ENCODE assay signal across 7 mouse cellular contexts in genomic region chr2:164856309-164857100, GRCm38 (mm10). TPM values are rescaled to one million over a fixed set of nuclear protein-coding genes. Genes with fewer than 3 reads are reported as not detected.
DNase-seq lines count a peak whose midpoint lies in the region; ATAC-seq and TF ChIP-seq lines count a peak whose summit lies in the region.

No protein-coding gene starts in this region.

- peaks cover 19% of the 10 kb centered on the region for H3K4me1 ChIP-seq in lung, embryonic 14.5 days (ENCODE audit: insufficient read depth)
- H3K4me1 ChIP-seq in cortical plate, adult 2 months (ENCODE audit: control insufficient read depth, insufficient read depth, low read length) = no peaks in the 10 kb centered on the region; the same call in 1 of the 2 replicates
- H3K4me1 ChIP-seq in hindbrain, embryonic 10.5 days (replicated peaks) = peaks cover 53% of the 10 kb centered on the region

- no peak overlapping the region for H3K27ac ChIP-seq in lung, embryonic 14.5 days (ENCODE audit: low read depth)
- no peak overlapping the region for H3K27ac ChIP-seq in cortical plate, adult 2 months (ENCODE audit: insufficient read depth, low read length)
- peak overlapping the region; percentile 85 for H3K27ac ChIP-seq in hindbrain, embryonic 10.5 days

- H3K4me2 ChIP-seq in lung, embryonic 14.5 days = peak overlapping the region; percentile 98

- H3K27me3 ChIP-seq in lung, embryonic 14.5 days (ENCODE audit: insufficient read depth, low read length) = peaks cover 6% of the 10 kb centered on the region; the same call in 1 of the 2 replicates
- peaks cover 59% of the 10 kb centered on the region for H3K27me3 ChIP-seq in hindbrain, embryonic 10.5 days (ENCODE audit: insufficient read depth, poor library complexity, severe bottlenecking)

- peaks cover 21% of the 10 kb centered on the region for H3K36me3 ChIP-seq in lung, embryonic 14.5 days (ENCODE audit: insufficient read depth)
- peaks cover 14% of the 10 kb centered on the region for H3K36me3 ChIP-seq in hindbrain, embryonic 10.5 days

- TF ChIP-seq CTCF in lung, embryonic 14.5 days (IDR thresholded peaks at IDR 0.05; ENCODE audit: low read depth) = peak; percentile 32
- no peak for TF ChIP-seq CTCF in cortical plate, adult 2 months (IDR thresholded peaks at IDR 0.05; ENCODE audit: extremely low read depth, insufficient read depth, low read length)

- no peak for TF ChIP-seq POLR2A in cortical plate, adult 2 months (IDR thresholded peaks at IDR 0.05; ENCODE audit: extremely low read depth, insufficient read depth, low read length)

- H3K9me3 ChIP-seq in lung, embryonic 14.5 days (ENCODE audit: low read depth, low read length) = no peaks in the 10 kb centered on the region
- H3K9me3 ChIP-seq in hindbrain, embryonic 10.5 days = no peaks in the 10 kb centered on the region

- H3K4me3 ChIP-seq in lung, embryonic 14.5 days (ENCODE audit: low read depth, low read length) = peak overlapping the region; percentile 63
- peak overlapping the region; percentile 33 for H3K4me3 ChIP-seq in cortical plate, adult 2 months (ENCODE audit: insufficient read depth, low read length)
- peak overlapping the region; percentile 66 for H3K4me3 ChIP-seq in hindbrain, embryonic 10.5 days

- peak; percentile 15; the same call in 1 of the 2 replicates for ATAC-seq in lung, embryonic 14.5 days (ENCODE audit: insufficient read depth)

- no peak for DNase-seq in lung, embryonic 14.5 days
- DNase-seq in lung, postnatal 36 days = no peak
- peak; percentile 44 for DNase-seq in hindbrain, embryonic 10.5 days (ENCODE audit: low spot score)
- DNase-seq in lung, postnatal 10 days = peak; percentile 40
- DNase-seq in layer of hippocampus, adult 9-10 months (ENCODE audit: low spot score) = no peak
- no peak for DNase-seq in left cerebral cortex, adult 9 months (ENCODE audit: low spot score in 2 of 2)

- under 1% methylated on average over 42 of the region's 42 CpGs for WGBS in lung, embryonic 14.5 days
- WGBS in hindbrain, embryonic 10.5 days = under 1% methylated on average over 42 of the region's 42 CpGs

- peak overlapping the region; percentile 57 for H3K9ac ChIP-seq in lung, embryonic 14.5 days

RNA-seq across cellular contexts. Expression of gene Pltp, which starts 1.0 kb away (rescaled TPM):
- 122 and 126 TPM in 2 replicates for polyA plus RNA-seq in lung, embryonic 14.5 days (2014; fragmentation: Nextera tagmentation; extraction: Ambion mirVana)
- 172 and 186 TPM in 2 replicates for polyA plus RNA-seq in cortical plate, adult 2 months (2012; rRNA removed)
- 47.2 and 78.1 TPM in 2 replicates for polyA plus RNA-seq in hindbrain, embryonic 10.5 days (2016; fragmentation: Nextera tagmentation; extraction: Ambion mirVana)

RNA-seq across cellular contexts. Expression of gene Pcif1, which starts 22.6 kb away (rescaled TPM):
- 76.9 and 83.0 TPM in 2 replicates for polyA plus RNA-seq in lung, embryonic 14.5 days (2014; fragmentation: Nextera tagmentation; extraction: Ambion mirVana)
- 39.1 and 41.7 TPM in 2 replicates for polyA plus RNA-seq in cortical plate, adult 2 months (2012; rRNA removed)
- 76.1 and 88.4 TPM in 2 replicates for polyA plus RNA-seq in hindbrain, embryonic 10.5 days (2016; fragmentation: Nextera tagmentation; extraction: Ambion mirVana)

RNA-seq across cellular contexts. Expression of gene Neurl2, which starts 23.2 kb away (rescaled TPM):
- 6.3 and 6.6 TPM in 2 replicates for polyA plus RNA-seq in lung, embryonic 14.5 days (2014; fragmentation: Nextera tagmentation; extraction: Ambion mirVana)
- polyA plus RNA-seq in cortical plate, adult 2 months (2012; rRNA removed) = 5.0 and 5.2 TPM in 2 replicates
- polyA plus RNA-seq in hindbrain, embryonic 10.5 days (2016; fragmentation: Nextera tagmentation; extraction: Ambion mirVana) = 4.3 and 5.1 TPM in 2 replicates

RNA-seq across cellular contexts. Expression of gene Ctsa, which starts 23.8 kb away (rescaled TPM):
- 114 and 125 TPM in 2 replicates for polyA plus RNA-seq in lung, embryonic 14.5 days (2014; fragmentation: Nextera tagmentation; extraction: Ambion mirVana)
- 200 and 204 TPM in 2 replicates for polyA plus RNA-seq in cortical plate, adult 2 months (2012; rRNA removed)
- 98.2 and 104 TPM in 2 replicates for polyA plus RNA-seq in hindbrain, embryonic 10.5 days (2016; fragmentation: Nextera tagmentation; extraction: Ambion mirVana)

RNA-seq across cellular contexts. Expression of gene Spata25, which starts 28.2 kb away (rescaled TPM):
- polyA plus RNA-seq in lung, embryonic 14.5 days (2014; fragmentation: Nextera tagmentation; extraction: Ambion mirVana) = not detected in 2 replicates
- polyA plus RNA-seq in cortical plate, adult 2 months (2012; rRNA removed) = 0.23 and 0.66 TPM in 2 replicates
- polyA plus RNA-seq in hindbrain, embryonic 10.5 days (2016; fragmentation: Nextera tagmentation; extraction: Ambion mirVana) = not detected in 2 replicates

Comparison
In these comparisons a context has a peak if more than half of its experiments do, and no peak if none do; other contexts are left out.
1. DNase-seq: peak in hindbrain, embryonic 10.5 days (single experiment) and lung, postnatal 10 days (single experiment); none in lung, embryonic 14.5 days (single experiment), lung, postnatal 36 days (single experiment), layer of hippocampus, adult 9-10 months (single experiment) and left cerebral cortex, adult 9 months (0 of 2).
2. Peak in every context shown above with its lines, with median percentiles within 50 percentile points of each other: H3K4me3 ChIP-seq.